Mouse (Mus musculus): Measurements from ENCODE around the gene Bfsp1. TPM values are rescaled to one million over a fixed set of nuclear protein-coding genes. Genes with fewer than 3 reads are reported as not detected.

The Bfsp1 gene
- polyA plus RNA-seq, 1 experiment from 2014 or later, result 0.20 TPM

DNA sequence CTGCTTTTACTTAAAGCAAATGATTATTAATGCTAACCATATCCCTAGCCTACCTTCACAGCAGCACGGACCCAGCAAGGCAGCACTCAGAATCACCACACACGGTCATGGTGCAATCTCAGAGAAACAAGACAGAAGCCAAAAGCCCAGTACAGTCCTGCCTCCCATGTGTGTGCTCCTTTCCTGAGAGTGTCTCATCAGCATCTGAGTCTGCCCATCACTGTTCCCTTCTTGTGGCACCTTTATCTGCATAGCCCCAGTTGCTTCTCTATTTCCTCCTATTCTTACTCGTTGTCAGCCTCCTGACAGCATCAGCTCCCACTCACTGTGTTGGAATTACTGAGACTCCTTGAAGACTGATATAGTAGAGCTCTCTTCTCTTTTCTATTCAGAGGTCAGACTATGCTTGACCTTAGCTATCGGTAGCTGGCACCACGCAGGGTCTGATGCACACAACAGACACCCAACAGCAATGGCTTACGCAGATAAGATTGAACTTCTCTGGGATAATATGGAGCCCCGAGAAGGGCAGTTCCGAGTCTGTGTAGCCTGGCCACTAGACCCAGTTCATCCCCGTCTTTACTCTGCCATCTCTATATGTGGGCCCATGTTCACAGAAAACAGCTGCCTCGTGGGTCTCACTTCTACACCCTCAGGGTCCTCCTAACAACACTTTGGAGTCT is 19.8 kb upstream of the Bfsp1 start:
- H3K4me2 ChIP-seq, result no peak overlapping the region
- H3K27ac ChIP-seq, result no peak overlapping the region
- H3K9me3 ChIP-seq (replicated peaks), result no peaks in the 10 kb centered on the region
- H3K9ac ChIP-seq, result no peak overlapping the region
- peaks cover 13% of the 10 kb centered on the region for H3K4me1 ChIP-seq (replicated peaks)
- no peaks in the 10 kb centered on the region for H3K27me3 ChIP-seq
- H3K4me3 ChIP-seq (replicated peaks), result no peak overlapping the region
- ATAC-seq (ENCODE audit: low read depth) (peak; percentile 82), DNase-seq (no peak)
- no peaks in the 10 kb centered on the region for H3K36me3 ChIP-seq
- 27% methylated on average over 10 of the region's 10 CpGs for WGBS (ENCODE audit: insufficient replicate concordance)

DNA sequence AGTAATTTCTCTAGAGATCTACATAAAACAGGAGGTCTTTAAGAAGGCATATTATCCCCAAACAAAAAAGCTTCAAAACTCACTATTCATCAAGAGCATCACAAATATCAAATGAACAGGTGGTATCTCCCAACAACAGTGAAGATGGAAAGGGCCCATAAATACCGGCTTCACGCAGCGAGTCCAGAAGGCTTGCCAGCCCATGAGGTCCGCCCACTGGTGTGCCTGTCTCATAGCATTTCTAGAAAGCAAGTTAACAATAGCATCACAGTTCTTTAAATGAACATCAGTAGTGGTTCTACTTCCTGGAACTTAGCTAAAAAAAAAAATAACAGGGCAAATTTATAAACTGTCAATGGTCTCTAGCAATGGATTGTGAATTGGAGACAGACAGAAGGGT is 19.0 kb upstream of the Bfsp1 start:
- ATAC-seq (ENCODE audit: low read depth), result no peak
- Histone ChIP-seq H3K36me3 (no peaks in the 10 kb centered on the region), H3K4me1 (replicated peaks) (peaks cover 13% of the 10 kb centered on the region), H3K4me2 (no peak overlapping the region), H3K9ac (no peak overlapping the region), H3K4me3 (replicated peaks) (no peak overlapping the region), H3K27ac (no peak overlapping the region), H3K9me3 (replicated peaks) (no peaks in the 10 kb centered on the region), H3K27me3 (no peaks in the 10 kb centered on the region)
- no peak for DNase-seq
- 85% methylated on average over 4 of the region's 4 CpGs for WGBS (ENCODE audit: insufficient replicate concordance)

DNA sequence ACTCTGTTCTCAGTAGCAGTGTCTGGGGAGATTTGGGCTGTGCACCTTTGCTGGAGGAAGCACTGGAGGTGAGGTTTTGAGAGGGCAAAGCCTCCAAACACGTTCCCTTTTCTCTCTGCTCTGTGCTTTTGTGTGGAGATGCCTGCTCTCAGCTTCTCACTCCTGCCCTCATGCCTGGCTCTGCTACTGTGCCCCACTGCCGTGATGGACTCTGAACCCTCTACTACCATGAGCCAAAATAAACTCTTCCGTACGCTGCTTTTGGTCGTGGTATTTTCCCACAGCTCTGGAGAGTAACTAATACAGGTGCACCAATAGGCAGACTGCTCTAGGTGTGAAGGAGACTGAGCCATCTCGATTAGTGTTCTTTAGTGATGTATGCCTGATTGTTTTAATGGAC is 16.3 kb upstream of the Bfsp1 start:
- 75% methylated on average over 6 of the region's 6 CpGs for WGBS (ENCODE audit: insufficient replicate concordance)
- H3K9ac ChIP-seq, result no peak overlapping the region
- ATAC-seq (ENCODE audit: low read depth) (no peak), DNase-seq (no peak)
- H3K36me3 ChIP-seq, result no peaks in the 10 kb centered on the region
- no peaks in the 10 kb centered on the region; the same call in 1 of the 2 replicates for H3K9me3 ChIP-seq (replicated peaks)
- H3K4me3 ChIP-seq (replicated peaks), result no peak overlapping the region
- H3K4me1 ChIP-seq (replicated peaks), result peaks cover 13% of the 10 kb centered on the region
- H3K4me2 ChIP-seq, result no peak overlapping the region
- H3K27me3 ChIP-seq, result no peaks in the 10 kb centered on the region
- no peak overlapping the region for H3K27ac ChIP-seq

DNA sequence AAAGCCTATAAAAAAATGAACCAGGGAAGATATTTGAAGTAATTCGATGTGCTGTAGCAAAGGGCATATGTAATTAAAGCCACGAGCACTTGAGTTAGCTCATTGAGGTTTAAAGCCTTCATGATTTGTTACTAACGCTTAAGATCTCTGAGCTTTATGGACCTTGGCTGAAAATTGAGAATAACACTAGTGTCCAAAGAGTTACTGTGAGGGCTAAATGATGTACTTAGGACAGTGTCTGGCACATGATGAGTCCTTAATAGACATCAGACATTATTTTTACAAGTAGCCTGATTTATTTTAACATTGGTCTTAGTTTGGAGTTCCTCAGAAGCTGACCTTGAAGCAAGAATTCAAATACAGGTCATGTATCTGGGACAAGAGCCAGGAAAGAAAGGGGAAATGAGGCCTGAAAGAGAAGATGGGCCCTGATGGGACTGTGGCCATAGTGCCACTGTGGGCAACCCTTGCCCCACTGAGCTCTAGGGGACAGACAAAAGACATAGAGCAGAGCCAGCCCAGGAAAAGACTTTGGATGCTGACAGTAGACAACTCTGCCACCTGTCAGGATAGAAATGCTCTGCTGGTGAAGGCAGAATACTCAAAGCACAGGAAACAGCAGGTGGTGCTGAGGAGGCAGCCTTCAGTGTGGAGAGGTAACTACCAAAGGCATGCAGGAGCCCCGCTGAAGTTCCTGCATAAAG is 14.1 kb upstream of the Bfsp1 start:
- ATAC-seq (ENCODE audit: low read depth) (no peak), DNase-seq (no peak)
- Histone ChIP-seq H3K27ac (no peak overlapping the region), H3K9ac (no peak overlapping the region), H3K4me1 (replicated peaks) (peaks cover 5% of the 10 kb centered on the region), H3K27me3 (no peaks in the 10 kb centered on the region), H3K36me3 (no peaks in the 10 kb centered on the region), H3K4me2 (no peak overlapping the region), H3K9me3 (replicated peaks) (no peaks in the 10 kb centered on the region; the same call in 1 of the 2 replicates), H3K4me3 (replicated peaks) (no peak overlapping the region)
- 54% methylated on average over 4 of the region's 4 CpGs for WGBS (ENCODE audit: insufficient replicate concordance)

GRCm38 (mm10) chr2:143876026-143876425 is 13.1 kb upstream of the Bfsp1 start:
- Histone ChIP-seq H3K27me3 (no peaks in the 10 kb centered on the region), H3K9me3 (replicated peaks) (no peaks in the 10 kb centered on the region; the same call in 1 of the 2 replicates), H3K27ac (no peak overlapping the region), H3K9ac (no peak overlapping the region), H3K36me3 (no peaks in the 10 kb centered on the region), H3K4me2 (no peak overlapping the region), H3K4me1 (replicated peaks) (peaks cover 15% of the 10 kb centered on the region), H3K4me3 (replicated peaks) (no peak overlapping the region)
- WGBS (ENCODE audit: insufficient replicate concordance), result 43% methylated on average over 1 of the region's 1 CpGs
- ATAC-seq (ENCODE audit: low read depth) (no peak), DNase-seq (no peak)

DNA sequence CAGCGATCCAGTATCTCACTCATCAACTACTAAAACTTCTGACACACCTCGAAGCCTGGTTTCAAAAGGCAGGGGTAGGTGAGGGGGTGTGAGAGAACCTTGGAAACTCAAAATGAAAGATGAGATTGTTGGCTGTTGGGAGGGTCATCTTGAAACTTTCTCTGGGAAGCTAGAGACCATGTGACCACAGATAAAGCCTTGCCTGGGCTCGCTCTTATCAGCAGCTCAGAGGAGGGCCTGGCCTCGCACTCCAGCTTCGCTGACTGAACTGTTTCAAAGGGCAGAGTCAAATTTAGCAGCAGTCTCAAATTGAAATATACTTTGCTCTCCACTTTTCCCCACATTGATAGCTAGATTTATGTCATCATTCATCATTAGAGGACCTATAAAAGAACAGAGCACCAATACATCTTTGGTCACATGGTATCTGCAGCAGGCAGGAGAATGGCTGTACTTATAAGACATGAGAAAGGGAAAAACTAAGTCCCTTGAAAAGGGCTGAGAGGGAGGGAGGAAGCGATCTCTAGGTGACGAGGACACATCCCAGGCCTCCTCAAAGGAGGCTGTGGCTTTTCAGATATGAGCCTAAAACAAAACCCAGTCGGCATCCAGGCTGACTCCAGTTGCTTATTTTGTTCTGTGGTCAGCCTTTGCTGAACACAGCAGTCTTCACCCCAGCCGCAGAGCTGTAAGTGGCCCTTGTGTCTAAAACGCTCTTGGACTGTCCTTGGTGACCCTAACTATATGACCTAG is 8.1 kb upstream of the Bfsp1 start:
- whole genome bisulfite sequencing (ENCODE audit: insufficient replicate concordance), result 10% methylated on average over 10 of the region's 10 CpGs
- Histone ChIP-seq H3K9ac (peak overlapping the region; percentile 55), H3K27ac (peak overlapping the region; percentile 85), H3K4me2 (peak overlapping the region; percentile 53), H3K27me3 (no peaks in the 10 kb centered on the region), H3K4me3 (replicated peaks) (0 out of 2 replicates have a peak overlapping the region, but pooled peaks have one; percentile 10), H3K9me3 (replicated peaks) (no peaks in the 10 kb centered on the region; the same call in 1 of the 2 replicates), H3K36me3 (no peaks in the 10 kb centered on the region), H3K4me1 (replicated peaks) (peaks cover 38% of the 10 kb centered on the region)
- ATAC-seq (ENCODE audit: low read depth), result peak; percentile 95
- peak; percentile 48 for DNase-seq

DNA sequence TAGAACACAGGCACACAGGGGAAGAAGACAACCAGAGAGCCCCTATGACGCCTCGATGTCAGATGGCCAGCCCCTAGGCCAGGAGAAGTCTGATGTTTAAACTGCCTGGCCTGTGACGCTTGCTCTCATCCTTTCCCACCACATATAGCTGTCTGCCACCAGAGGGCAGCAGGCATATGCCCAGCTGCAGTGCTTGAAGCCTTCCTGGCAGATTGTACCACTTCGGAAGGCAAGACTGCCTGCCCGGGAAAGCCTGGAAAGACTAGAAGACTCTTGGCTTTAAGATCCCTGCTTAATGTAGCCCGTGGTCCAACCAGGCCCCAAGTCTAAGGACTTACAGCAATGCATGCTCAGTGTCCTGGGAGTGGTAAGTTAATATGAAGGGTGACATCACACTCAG is 4.4 kb upstream of the Bfsp1 start:
- DNase-seq (peak; percentile 11), ATAC-seq (ENCODE audit: low read depth) (peak; percentile 28; the same call in 1 of the 2 replicates)
- Histone ChIP-seq H3K27ac (no peak overlapping the region), H3K36me3 (no peaks in the 10 kb centered on the region), H3K4me2 (no peak overlapping the region), H3K27me3 (peaks cover 19% of the 10 kb centered on the region), H3K9me3 (replicated peaks) (no peaks in the 10 kb centered on the region), H3K4me3 (replicated peaks) (0 out of 2 replicates have a peak overlapping the region, but pooled peaks have one; percentile 11), H3K9ac (no peak overlapping the region), H3K4me1 (replicated peaks) (peaks cover 43% of the 10 kb centered on the region)
- 4% methylated on average over 6 of the region's 6 CpGs for WGBS (ENCODE audit: insufficient replicate concordance)

DNA sequence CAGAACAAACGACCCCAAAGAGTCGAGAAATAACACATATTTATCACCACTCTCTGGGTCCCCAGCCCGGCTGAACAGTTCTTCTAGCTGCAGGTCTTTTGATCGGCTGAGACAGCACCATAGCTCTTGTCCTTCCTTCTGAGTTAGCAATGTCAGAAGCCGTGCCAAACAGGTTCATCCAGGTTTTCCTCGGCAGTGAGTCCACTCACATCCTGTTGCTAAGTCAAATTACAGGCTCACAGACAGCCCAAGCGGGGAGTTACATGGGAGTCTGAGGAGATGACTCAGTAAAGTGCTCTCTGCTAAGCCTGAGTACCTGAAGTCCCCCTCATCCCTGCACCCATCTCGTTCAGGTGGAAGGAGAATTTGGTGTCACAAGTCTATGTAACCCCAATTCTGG is 1.6 kb upstream of the Bfsp1 start:
- ATAC-seq (ENCODE audit: low read depth) (no peak), DNase-seq (no peak)
- Histone ChIP-seq H3K4me2 (no peak overlapping the region), H3K9me3 (replicated peaks) (no peaks in the 10 kb centered on the region), H3K27ac (no peak overlapping the region), H3K27me3 (peaks cover 34% of the 10 kb centered on the region), H3K36me3 (no peaks in the 10 kb centered on the region), H3K9ac (no peak overlapping the region), H3K4me1 (replicated peaks) (peaks cover 18% of the 10 kb centered on the region), H3K4me3 (replicated peaks) (no peak overlapping the region)
- WGBS (ENCODE audit: insufficient replicate concordance), result 53% methylated on average over 8 of the region's 8 CpGs

DNA sequence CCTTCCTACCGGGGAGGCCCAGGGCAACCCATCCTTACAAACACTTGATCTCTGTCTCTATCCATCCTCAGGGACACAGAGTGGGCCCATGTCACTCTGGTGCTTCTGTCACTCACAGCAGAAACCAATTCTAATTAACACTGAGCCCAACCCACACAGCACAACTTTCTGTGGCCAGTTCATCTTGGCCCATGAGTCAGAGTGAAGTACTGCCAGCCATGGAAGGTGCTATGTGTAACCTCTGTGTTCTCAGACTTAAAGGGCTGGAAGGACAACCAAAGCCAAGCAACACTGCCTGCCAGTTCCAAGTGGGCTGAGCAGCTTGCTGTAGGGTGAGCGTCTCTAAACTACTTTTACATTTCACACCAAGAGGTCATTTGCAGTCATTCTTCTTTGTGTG is 3.8 kb downstream of the Bfsp1 start:
- Histone ChIP-seq H3K9ac (no peak overlapping the region), H3K4me1 (replicated peaks) (peaks cover 9% of the 10 kb centered on the region; the same call in 1 of the 2 replicates), H3K4me2 (no peak overlapping the region), H3K9me3 (replicated peaks) (no peaks in the 10 kb centered on the region), H3K27me3 (peaks cover 34% of the 10 kb centered on the region), H3K36me3 (no peaks in the 10 kb centered on the region), H3K27ac (no peak overlapping the region), H3K4me3 (replicated peaks) (no peak overlapping the region)
- DNase-seq, result no peak
- ATAC-seq (ENCODE audit: low read depth), result no peak
- 74% methylated on average over 2 of the region's 2 CpGs for WGBS (ENCODE audit: insufficient replicate concordance)

GRCm38 (mm10) chr2:143853447-143853846 is 9.5 kb downstream of the Bfsp1 start:
- no peak overlapping the region for H3K27ac ChIP-seq
- ATAC-seq (ENCODE audit: low read depth), result no peak
- H3K4me1 ChIP-seq (replicated peaks), result 0 out of 2 replicates have a peak, but pooled peaks cover 3% of the 10 kb centered on the region
- H3K27me3 ChIP-seq, result no peaks in the 10 kb centered on the region
- H3K36me3 ChIP-seq, result no peaks in the 10 kb centered on the region
- WGBS (ENCODE audit: insufficient replicate concordance), result 51% methylated on average over 4 of the region's 4 CpGs
- no peak for DNase-seq
- H3K4me2 ChIP-seq, result no peak overlapping the region
- no peak overlapping the region for H3K9ac ChIP-seq
- no peak overlapping the region for H3K4me3 ChIP-seq (replicated peaks)
- no peaks in the 10 kb centered on the region for H3K9me3 ChIP-seq (replicated peaks)
